Mouse (Mus musculus): Measurements from ENCODE around the gene Qpctl.
A peak's percentile ranks its signal among the peaks of the same experiment; 100 is the strongest.

The Qpctl gene

DNA sequence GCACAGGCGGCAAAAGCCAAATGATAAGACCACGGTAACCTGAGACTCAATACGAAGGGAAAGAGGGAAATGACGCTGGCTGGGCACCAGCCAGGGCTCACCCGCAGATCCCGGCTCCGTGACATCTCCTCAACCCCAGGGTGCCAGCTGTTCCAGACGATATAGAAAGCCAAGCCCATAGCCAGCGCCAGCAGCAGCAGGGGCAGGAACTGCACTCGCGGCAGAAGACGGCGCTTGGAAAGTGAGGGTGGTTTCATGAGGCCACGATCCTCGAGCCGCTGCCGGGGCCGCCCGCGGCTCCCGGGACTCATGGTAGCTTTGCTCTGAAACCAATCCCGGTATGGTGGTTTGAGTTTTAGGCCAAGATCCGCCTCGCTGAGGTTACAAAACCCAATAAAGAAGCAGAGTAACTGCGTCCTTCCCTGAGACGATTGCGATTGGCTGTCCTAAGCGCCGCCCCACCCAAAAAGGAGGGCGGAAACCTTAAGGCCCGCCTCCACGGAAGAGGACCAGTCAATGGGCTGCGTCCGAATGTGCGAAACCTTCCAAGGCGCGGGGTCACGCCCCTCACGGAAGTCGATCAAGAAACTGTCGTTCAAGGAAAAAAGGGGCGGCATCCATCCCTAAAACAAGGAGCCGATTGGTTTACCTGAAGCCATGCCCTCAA lies at the start of gene Qpctl:
Qpctl (minus strand) TSS at position 417 of the 667 bp plus-strand sequence.
- peak; percentile 96 for DNase-seq (ENCODE audit: low spot score)

DNA sequence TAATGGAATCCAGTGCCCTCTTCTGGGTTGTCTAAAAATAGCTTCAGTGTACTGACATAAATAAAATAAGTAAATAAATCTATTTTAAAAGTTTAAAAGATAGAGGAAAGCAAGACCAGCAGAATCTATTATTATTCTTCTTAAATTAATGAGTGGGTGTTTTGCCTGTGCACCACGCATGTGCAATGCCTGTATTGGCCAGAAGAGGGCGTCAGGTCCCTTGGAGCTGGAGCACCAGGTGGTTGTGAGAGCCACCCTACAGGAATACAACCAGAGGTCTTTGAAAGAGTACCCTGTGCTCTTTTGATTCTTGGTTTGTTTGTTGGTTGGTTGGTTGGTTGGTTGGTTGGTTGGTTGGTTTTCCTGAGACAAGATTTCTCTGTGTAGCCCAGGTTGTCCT lies 48.9 kb upstream of the Qpctl start:
- DNase-seq (ENCODE audit: low spot score) = no peak

DNA sequence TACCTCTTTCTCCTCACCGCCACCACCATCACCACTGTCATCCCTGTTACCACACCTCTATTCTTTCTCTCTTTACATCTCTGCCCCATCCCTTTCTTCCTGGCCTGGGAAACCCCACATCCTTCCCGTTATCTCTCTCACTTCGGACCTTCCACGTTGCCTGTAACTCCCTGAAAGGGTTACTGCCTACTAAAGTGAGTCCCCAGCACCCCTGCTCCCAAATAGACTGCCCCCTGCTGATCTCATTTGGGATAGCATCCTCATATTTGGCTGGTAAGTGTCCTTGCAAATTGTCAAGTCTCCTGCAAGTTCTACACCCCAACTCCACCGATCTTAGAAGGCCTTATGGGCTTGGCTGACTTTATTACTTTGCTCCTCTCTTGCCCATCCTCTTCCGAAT lies 47.6 kb upstream of the Qpctl start:
- no peak for DNase-seq (ENCODE audit: low spot score)

DNA sequence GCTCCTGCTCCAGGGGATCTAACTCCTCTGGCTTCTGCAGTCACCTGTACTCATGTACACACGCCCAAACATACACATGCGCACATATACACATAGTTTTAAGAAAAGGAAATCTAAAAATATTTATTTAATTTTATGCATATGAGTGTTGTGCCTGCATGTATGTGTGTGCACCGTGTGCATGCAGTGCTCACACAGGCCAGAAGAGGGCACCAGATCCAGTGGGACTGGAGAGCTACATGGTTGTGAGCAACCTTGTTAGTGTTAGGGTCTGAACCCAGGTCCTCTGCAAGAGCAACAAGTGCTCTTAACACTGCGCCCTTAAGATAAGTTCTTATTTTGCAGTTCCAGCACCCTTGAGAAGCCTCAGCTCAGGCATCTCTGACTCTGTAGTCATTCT lies 45.6 kb upstream of the Qpctl start:
- no peak for DNase-seq (ENCODE audit: low spot score)

DNA sequence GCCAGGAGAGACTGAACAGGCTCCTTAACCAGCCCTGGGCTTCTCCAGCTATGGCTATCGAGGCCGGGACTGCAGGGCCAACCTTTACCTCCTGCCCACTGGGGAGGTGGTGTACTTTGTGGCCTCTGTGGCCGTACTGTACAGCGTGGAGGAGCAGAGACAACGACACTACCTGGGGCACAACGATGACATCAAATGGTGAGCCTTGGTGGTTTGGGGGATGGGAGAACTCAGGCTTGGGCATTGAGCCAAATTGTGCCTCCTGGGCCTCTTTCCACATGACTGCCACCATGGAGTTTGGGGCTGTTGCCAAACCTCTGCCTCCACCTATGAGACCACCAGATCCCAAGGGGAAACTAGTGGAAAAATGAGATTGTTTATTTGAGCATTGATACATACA lies 35.7 kb upstream of the Qpctl start:
- DNase-seq (ENCODE audit: low spot score) = no peak

DNA sequence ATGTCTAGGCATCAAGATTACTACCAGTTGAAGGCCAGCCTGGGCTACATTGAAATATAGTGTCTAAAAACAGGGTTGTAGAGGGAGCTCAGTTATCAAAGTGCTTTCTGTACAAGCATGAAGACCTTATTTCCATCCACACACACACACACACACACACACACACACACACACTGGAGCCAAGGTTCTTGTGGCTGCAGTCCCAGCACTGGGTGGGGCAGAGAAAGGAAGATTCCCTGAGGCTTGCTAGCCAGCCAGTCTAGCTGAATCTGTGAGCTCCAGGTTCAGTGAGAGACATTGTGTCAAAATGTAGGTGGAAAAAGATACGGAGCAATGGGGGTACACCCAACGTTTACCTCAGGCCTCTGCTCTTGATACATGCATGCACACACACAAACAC lies 35.2 kb upstream of the Qpctl start:
- DNase-seq (ENCODE audit: low spot score) = no peak

DNA sequence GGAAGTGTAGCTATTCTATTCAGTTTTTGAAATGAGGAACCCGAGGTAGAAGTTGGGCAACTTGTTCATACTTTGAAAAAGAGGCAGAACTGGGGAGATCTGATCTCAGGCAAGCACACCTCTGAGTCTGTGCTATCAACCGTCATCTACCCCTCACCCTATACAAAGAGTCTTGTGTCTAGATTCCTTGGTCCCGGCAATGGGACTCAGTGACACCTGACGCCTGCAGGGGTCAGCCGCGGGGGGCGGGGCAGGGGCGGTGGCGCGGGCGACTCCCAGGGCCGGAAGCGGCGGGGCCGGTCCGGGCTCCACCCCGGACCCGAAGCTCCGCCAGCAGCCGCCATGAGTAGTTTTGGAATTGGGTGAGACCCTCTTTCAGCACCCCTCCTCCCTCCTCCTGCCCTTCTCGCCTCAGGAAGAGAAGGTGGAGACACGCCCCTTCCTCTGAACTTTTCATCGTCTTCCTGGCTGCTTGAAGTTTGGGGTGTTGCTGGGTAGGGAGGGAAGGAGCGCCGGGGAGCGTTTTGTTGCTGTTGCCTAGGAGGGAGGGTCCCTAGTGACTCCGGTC lies 31.9 kb upstream of the Qpctl start:
- peak; percentile 58 for DNase-seq (ENCODE audit: low spot score)

DNA sequence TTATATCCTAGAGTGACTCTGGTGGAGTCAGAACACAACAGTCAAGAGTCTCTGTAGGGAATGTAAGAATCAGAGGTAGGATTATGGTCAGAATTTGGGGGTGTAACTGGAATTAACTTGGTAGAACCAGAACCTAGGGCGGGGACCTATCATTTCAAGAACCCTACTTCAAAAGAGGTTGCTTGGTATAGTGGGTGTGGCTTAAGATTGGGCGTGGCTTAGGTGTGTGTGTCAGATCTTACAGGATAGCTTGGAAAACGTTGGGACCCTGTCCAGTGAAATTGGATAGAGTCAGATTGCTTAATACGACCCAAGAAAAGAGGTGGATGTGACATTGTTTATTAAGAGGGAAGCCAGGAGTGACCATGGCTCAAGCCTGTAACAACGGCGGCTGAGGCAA lies 30.8 kb upstream of the Qpctl start:
- no peak for DNase-seq (ENCODE audit: low spot score)

DNA sequence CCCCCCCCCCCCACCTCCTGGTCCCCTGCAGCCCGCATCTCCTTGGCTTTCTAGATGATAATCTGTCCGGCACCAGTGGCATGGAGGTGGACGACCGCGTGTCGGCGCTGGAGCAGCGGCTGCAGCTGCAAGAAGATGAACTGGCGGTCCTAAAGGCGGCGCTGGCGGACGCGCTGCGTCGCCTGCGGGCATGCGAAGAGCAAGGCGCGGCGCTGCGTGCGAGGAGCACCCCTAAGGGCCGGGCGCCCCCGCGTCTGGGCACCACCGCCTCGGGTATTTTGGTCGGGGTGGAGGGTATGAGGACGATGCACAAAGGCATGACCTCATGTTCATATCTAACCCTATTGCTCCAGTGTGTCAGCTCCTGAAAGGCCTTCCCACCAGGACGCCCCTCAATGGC lies 30.1 kb upstream of the Qpctl start:
- peak; percentile 73 for DNase-seq (ENCODE audit: low spot score)

DNA sequence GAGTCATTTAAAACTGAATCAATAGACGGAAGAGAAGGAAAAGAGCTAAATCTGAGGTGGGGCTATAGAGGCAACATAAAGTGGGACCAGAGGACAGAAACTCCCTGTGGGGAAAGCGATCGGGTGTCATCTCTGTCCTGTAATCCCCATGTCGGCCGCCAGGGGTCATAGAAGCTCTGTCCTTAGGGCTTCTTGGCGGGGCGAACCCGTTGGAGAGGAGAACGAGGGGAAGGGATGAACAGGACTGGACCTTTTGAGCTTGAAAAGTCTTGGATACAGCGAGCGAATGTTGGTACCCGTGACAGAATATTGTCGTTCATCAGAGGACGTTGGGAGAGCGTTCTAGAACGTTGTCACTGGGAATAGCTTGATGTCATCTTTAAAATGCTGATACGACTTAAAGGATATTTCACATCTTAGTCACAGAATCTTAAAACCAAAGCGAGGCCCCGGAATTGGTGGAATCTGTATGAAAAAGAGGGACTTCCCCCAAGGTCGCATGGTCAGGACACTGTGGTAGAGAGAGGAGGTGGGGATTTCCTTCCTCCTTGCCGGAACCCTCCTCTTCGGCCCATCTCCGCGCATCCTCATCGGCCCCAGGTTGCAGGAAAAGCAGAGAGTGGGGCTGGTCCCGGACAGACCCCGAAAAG lies 29.5 kb upstream of the Qpctl start:
- peak; percentile 73 for DNase-seq (ENCODE audit: low spot score)

DNA sequence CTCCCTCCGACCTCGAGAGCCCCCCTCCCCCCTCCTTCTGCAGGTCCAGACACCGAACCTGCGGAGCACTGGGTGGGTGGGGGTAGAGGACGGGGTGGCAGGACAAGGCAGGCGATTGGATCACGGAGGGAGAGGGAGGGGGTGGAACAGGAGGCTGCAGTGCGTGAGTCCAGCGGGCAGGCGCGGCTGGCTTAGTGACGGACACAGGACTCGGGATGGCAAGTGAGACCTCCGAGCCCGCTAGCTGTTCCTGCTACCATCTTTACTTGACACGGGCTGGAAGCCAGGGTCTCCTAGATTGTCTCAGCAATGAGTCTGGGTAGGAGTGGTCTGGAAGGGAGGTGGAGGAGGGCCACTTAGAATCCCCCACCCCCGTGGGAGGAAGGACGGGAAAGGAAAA lies 28.9 kb upstream of the Qpctl start:
- no peak for DNase-seq (ENCODE audit: low spot score)

DNA sequence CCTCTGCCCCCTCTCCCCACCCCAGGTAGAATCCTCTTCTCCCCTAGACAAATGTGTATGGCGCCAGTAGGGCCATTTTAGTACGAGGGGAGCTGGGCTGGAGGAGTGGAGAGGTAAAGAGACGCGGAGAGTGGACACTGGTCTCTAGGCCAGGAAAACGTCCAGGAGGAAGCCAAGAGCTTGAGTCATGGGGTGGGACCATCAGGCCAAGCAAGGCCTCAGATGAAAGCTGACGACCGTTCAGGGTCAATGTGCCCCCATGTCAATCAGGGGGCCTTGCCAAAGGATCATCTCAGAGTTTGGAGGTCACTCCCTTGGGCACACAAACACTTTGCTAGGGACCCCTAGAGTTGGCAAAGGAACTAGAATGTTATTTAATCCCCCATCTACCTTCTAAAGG lies 28.1 kb upstream of the Qpctl start:
- no peak for DNase-seq (ENCODE audit: low spot score)

DNA sequence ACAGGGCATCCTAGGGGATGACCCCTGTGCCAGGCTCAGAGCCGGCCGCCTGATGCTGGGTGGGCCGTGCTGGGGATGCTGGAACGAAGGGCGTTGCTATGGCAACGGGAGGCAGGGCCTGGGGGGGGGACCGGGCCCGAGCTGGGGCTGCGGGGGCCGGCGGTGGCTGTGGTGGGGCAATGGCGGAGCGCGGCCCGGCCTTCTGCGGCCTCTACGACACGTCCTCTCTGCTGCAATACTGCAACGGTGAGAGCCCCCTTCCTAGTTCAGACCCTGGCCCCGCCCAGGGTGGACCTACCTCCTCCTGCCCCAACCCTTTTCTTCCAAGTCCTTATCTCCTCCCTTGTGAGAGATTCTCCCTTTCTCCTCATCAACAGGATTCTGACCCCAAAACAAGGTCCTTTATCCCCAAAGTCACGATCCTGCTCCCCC lies 27.4 kb upstream of the Qpctl start:
- no peak for DNase-seq (ENCODE audit: low spot score)

DNA sequence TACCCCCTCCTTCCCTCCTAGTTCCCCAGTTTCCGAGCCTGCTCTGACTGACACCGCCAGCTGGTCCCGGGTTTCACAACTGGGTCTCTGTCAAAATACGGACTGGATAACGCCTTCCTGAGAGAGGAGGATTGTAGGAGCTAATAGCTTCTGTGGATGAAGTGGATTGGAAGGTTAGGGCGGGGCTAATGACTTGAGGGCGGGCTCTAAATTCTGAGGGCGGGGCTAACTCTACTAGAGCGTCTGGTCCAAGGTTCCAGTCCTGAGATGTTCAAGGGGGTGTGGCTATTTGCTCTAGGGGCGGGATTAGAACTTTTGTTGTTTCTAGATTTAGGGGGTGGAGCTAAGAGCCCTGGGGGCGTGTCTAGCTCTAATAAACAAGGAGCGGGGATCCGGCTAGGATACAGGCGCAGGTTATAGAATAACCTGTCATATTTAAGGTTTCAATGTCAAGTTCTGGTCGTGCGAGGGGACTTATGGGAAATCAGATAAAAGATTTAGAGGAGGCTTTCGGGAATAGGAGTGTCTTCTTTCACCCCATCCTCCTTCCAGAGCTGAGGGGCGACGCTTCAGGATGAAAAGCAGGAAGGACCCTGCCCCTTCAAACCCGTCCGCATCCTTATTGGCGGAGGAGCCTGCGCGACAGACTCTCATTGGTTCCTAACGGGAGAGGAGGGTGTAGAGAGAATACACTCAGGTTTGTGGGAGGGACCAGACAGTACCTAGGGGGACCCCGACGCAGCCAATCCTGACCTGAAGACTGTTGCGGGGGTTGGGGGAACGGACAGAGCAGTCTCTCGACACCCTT lies 26.8 kb upstream of the Qpctl start, which contains the start of gene Eml2:
Eml2 (plus strand) TSS at position 714 of the 808 bp plus-strand sequence.
- DNase-seq (ENCODE audit: low spot score) = no peak

DNA sequence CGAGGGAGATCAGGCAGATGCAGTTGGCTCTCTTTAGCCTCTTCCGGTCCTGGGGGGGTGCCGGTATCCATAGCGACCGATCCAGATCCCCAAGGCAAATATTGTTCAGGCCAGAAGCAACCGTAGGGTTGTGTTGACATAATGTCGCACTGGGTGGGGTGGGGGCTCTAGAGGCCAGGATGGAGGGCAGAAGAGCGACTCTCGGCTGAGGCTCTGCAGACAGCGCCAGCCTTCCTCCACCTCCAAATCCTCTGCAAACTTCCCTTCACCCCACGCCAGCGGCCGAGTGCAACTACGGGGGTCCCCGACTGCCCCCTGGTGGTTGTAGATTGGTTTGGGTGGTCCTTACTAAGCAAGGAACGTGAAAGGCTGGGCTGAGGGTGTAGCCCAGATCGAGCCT lies 23.8 kb upstream of the Qpctl start:
- peak; percentile 77 for DNase-seq (ENCODE audit: low spot score)

DNA sequence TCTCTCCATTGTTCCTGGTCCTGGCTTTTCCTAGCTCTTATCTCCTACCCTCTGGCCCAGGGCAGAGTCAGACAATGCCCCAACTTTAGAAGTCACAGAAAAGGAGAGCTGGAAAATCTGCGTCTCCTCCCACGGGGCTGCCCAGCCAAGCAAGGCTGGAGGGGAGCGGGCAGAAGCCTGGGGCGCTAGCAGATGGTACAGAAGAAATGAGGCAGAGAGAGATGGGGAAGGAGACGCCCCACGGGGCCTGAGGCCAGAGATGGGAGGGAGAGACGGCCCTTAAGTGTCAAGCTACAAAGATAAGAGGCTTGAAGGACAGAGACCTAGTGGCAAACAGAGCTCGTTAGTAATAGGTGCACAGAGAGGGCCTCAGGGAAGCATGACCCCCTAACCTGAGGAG lies 22.7 kb upstream of the Qpctl start:
- DNase-seq (ENCODE audit: low spot score) = no peak

DNA sequence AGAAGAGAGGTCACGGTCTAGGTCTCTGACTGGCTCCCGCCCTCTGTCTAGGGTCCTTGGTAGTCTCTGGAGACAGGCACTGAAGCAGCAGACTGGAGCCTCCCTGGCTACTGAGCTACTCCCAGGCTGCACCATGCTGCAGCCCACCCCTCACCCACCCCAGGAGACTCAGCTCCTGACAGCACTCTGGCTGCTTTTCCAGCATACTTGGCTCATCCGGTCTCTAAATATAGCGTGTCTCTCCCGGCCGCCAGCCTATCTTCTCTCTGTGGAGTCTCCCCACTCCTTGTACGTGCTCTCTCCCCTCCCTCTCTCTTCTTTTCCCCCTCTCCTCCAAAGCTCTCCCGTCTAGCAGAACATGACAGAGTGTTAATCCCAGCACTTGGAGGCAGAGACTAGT lies 21.1 kb upstream of the Qpctl start:
- DNase-seq (ENCODE audit: low spot score) = no peak

DNA sequence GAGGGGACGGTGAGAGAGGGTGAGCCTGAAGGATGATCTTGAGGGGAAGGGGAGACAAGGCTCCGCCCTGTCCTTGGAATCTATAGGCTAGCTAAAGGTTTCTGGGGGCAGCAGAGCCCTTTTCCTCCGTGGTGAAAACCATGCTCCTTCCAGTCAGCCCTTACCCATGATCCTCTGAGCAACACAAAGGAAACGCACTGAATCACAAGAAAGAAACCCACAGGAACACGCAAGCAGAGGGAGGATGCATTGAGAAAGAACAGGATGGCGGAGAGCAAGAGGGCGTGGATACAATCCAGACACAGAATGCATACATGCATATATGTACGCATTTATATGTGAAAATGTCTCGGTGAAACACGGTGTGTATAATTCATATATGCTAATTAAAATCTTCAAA lies 20.4 kb upstream of the Qpctl start:
- DNase-seq (ENCODE audit: low spot score) = no peak

DNA sequence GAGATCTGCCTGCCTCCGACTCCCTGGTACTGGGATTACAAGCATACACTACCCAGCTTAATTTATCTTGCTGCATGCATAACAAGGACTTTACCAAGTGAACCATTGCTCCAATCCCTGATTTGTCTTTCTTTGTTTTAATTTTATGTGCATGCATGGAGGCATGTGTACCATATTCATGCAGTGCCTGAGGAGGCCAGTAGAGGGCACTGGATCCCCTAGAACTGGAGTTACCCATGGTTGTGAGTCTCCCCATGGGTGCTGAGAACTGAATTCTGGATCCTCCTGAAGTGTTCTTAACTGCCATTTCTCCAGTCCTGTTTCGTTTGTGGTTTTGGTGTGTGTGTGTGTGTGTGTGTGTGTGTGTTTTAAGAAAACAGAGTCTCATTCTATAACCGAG lies 17.9 kb upstream of the Qpctl start:
- DNase-seq (ENCODE audit: low spot score) = no peak

DNA sequence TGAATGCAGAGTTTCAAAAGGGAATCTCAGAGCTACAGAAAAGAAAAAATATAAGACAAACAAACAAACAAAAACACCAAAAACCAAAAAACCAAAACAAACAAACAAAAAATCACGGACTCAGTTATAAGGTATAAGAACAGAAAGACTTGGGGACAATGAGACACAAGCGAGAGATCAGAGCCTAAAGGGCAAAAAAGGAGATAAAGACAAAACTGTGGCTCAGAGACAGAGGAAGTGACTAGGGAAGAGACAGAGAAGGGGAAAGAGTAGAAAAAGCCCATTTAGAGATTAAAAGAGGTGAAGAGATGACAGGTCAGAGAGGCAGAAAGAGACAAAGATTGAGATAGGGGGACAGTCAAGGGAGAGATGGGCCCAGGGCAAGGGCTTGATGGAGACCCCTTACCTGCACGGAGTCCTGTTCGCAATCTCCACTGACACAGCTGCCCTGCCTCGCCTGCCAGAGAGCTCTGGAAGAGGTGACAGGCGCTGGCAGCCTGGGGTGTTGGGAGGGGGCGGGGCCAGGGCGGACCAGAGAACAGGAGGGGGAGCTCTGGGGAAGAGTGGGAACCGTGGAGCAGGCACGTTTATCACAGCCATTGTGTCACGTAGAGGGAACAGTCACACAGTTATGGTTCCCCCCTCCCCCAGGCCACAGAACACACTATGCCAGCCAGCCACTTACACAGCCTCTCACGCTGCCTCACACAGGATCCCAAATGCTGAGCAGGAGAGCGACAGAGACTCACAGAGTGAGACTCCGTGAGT lies 16.7 kb upstream of the Qpctl start, which contains the start of gene Gipr:
Gipr (minus strand) TSS at position 472 of the 768 bp plus-strand sequence.
- DNase-seq (ENCODE audit: low spot score) = no peak

DNA sequence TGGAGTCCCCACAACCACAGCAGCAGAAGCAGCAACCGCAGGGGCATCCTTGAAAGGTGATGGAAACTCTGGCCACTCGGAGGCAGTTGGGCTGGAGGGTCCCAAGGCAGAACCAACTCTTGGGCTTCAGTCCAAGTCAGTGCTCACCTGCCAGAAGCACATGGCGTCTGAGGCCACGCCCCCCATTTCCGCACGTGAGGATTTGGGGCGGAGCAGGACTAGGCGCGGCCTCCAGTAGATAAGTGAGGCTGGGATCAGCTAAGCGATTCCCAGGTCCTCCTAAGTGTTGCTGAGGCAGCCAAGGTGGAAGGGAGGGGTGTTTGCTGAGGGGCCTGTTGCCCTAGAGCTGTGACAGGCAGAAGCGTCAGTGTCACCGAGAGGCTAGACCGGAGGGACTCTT lies 15.9 kb upstream of the Qpctl start:
- no peak for DNase-seq (ENCODE audit: low spot score)

DNA sequence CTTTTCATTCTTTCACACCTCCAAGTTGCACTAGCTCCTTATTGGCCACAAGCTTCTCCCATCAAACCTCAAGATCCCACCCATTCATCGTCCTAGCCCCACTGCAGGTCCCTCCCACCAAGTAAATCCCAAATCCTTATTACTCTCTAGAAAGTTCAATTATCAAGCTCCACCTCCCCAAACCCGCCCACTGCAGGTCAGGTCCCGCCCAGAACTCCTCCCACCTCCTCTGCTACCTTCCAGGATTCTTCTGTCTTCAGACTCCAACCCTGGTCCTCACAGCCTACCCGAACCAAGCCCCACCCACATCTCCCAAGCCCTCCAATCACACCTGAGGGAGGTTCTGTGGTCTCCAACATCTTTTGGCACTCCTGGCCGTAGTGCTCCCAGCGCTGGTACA lies 15.1 kb upstream of the Qpctl start:
- DNase-seq (ENCODE audit: low spot score) = no peak
